In the genomic region with DNA sequence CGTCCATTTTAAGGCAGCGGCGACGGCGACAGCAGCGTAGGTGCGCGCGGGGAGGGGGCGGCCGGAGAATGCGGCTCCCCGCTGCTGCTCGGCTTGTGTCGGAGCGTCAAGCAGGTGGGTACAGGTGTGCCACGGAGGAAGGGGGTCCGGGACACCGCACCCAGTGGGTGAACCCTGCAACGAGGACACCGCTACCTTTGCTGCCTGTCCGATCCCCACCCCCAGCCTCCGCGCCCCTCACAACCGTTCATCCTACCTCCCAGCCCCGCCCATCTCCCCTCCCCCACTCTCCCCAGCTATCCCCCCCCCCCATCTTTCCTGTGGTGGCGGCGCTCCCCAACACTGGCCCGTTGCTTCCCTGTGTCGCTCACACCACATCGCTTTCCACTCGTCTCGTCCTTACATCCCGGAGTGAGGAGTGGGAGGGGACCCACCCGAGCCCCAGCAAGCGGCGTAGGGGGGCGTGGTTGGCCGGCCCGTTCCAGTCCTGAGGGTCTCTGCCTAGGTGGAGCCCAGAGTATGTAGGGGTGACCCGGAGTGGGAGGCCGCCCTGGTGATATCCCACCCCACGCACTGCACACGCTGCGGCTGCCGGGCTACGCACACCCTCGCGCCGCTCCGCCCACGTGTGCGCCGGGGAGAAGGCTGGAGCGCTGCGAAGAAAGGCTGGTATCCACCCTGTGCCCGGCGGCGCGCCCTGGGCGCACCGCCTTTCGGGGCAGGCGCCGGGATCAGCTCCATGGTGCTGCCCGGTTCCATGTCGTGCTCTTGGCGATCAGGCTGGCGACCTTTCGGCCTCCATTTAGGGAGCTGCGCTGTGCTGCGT, we compare ENCODE assay signal across 8 mouse cellular contexts. TPM values are rescaled to one million over a fixed set of nuclear protein-coding genes. Genes with fewer than 3 reads are reported as not detected.
A peak's percentile ranks its signal among the peaks of the same experiment; 100 is the strongest.
DNase-seq lines count a peak whose midpoint lies in the region; ATAC-seq lines count a peak whose summit lies in the region.

No protein-coding gene starts in this region.

- WGBS in embryonic facial prominence, embryonic 12.5 days, result under 1% methylated on average over 72 of the region's 72 CpGs
- under 1% methylated on average over 68 of the region's 72 CpGs for WGBS in intestine, embryonic 14.5 days

- H3K27me3 ChIP-seq in embryonic facial prominence, embryonic 12.5 days, result peaks cover 75% of the 10 kb centered on the region
- peaks cover 71% of the 10 kb centered on the region for H3K27me3 ChIP-seq in intestine, embryonic 14.5 days (replicated peaks; ENCODE audit: control insufficient read depth, insufficient read depth, low read length)

- H3K9ac ChIP-seq in embryonic facial prominence, embryonic 12.5 days, result peak overlapping the region; percentile 47
- H3K9ac ChIP-seq in intestine, embryonic 14.5 days (ENCODE audit: low read length), result no peak overlapping the region

- H3K4me1 ChIP-seq in embryonic facial prominence, embryonic 12.5 days, result peaks cover 12% of the 10 kb centered on the region; the same call in 1 of the 2 replicates
- peaks cover 9% of the 10 kb centered on the region; the same call in 1 of the 2 replicates for H3K4me1 ChIP-seq in intestine, embryonic 14.5 days (replicated peaks; ENCODE audit: control insufficient read depth, insufficient read depth, low read length)

- ATAC-seq in embryonic facial prominence, embryonic 12.5 days (ENCODE audit: insufficient number of reproducible peaks, insufficient read depth, low FRiP score, low TSS enrichment), result peak; percentile 75; the same call in 1 of the 2 replicates
- peak; percentile 73 for ATAC-seq in intestine, embryonic 14.5 days (replicated peaks; ENCODE audit: low FRiP score, low TSS enrichment, low read depth)
- ATAC-seq in megakaryocyte, adult 5-6 weeks (ENCODE audit: poor library complexity, severe bottlenecking), result peak; percentile 52; the same call in 1 of the 2 replicates

- H3K4me3 ChIP-seq in embryonic facial prominence, embryonic 12.5 days, result peak overlapping the region; percentile 51
- peak overlapping the region; percentile 51 for H3K4me3 ChIP-seq in intestine, embryonic 14.5 days (ENCODE audit: low read depth, low read length)

- peak overlapping the region; percentile 100 for H3K4me2 ChIP-seq in embryonic facial prominence, embryonic 12.5 days (replicated peaks)
- H3K4me2 ChIP-seq in intestine, embryonic 14.5 days (ENCODE audit: low read length), result peak overlapping the region; percentile 100

- peak; percentile 62 for DNase-seq in layer of hippocampus, adult 11-12 months (ENCODE audit: low spot score)
- no peak for DNase-seq in layer of hippocampus, adult 9-10 months (ENCODE audit: low spot score)
- peak; percentile 42 for DNase-seq in adrenal gland, postnatal 10 days
- DNase-seq in intestine, embryonic 14.5 days (ENCODE audit: low spot score), result peak; percentile 64
- peak; percentile 67 for DNase-seq in right cerebral cortex, postnatal 4 days
- DNase-seq in ovary, adult 18-20 months (ENCODE audit: low spot score), result no peak

- H3K27ac ChIP-seq in embryonic facial prominence, embryonic 12.5 days, result no peak overlapping the region
- H3K27ac ChIP-seq in intestine, embryonic 14.5 days (ENCODE audit: low read depth), result no peak overlapping the region

- no peaks in the 10 kb centered on the region for H3K9me3 ChIP-seq in embryonic facial prominence, embryonic 12.5 days
- no peaks in the 10 kb centered on the region for H3K9me3 ChIP-seq in intestine, embryonic 14.5 days (ENCODE audit: control insufficient read depth, low read length)

- H3K36me3 ChIP-seq in embryonic facial prominence, embryonic 12.5 days, result no peaks in the 10 kb centered on the region
- H3K36me3 ChIP-seq in intestine, embryonic 14.5 days (ENCODE audit: control insufficient read depth, insufficient read depth, low read length), result no peaks in the 10 kb centered on the region

RNA-seq across cellular contexts. Expression of a gene that starts 39.7 kb away (rescaled TPM):
- 10 to 100 TPM; 19.0 to 19.6 TPM for total RNA-seq in adrenal gland, postnatal 10 days (2021)
- 9.7 and 10.7 TPM in 2 replicates for polyA plus RNA-seq in embryonic facial prominence, embryonic 12.5 days (2016; fragmentation: Nextera tagmentation; extraction: Ambion mirVana)
- polyA plus RNA-seq in intestine, embryonic 14.5 days (2014; fragmentation: Nextera tagmentation; extraction: Ambion mirVana), result 13.3 and 13.6 TPM in 2 replicates
- total RNA-seq in megakaryocyte, adult 5-6 weeks (2015), result 5.3 and 5.4 TPM in 2 replicates
- total RNA-seq in megakaryocyte, adult 5-6 weeks (2017), result 6.0 and 7.5 TPM in 2 replicates

RNA-seq across cellular contexts. Expression of a gene that starts 56.5 kb away (rescaled TPM):
- under 1 TPM; 0.60 to 0.67 TPM for total RNA-seq in adrenal gland, postnatal 10 days (2021)
- polyA plus RNA-seq in embryonic facial prominence, embryonic 12.5 days (2016; fragmentation: Nextera tagmentation; extraction: Ambion mirVana), result not detected in 2 replicates
- polyA plus RNA-seq in intestine, embryonic 14.5 days (2014; fragmentation: Nextera tagmentation; extraction: Ambion mirVana), result not detected in 2 replicates
- not detected in 2 replicates for total RNA-seq in megakaryocyte, adult 5-6 weeks (2015)
- total RNA-seq in megakaryocyte, adult 5-6 weeks (2017), result 0.20 TPM in 1 of 2 replicates, not detected in the other

Comparison
In these comparisons a context has a peak if more than half of its experiments do, and no peak if none do; other contexts are left out.
1. DNase-seq: peak in layer of hippocampus, adult 11-12 months (single experiment), adrenal gland, postnatal 10 days (single experiment), intestine, embryonic 14.5 days (single experiment) and right cerebral cortex, postnatal 4 days (single experiment); none in layer of hippocampus, adult 9-10 months (single experiment) and ovary, adult 18-20 months (single experiment).
2. Peak in every context shown above with its lines, with median percentiles within 50 percentile points of each other: ATAC-seq.